Mouse (Mus musculus) embryonic facial prominence, embryonic 12.5 days (tissue): ENCODE results near the gene Olfr470. TPM values are rescaled to one million over a fixed set of nuclear protein-coding genes. Genes with fewer than 3 reads are reported as not detected.
"Not testable (repeated sequence)": the region's sequence is repeated elsewhere in the genome, so short reads cannot be mapped to it uniquely, and the experiment has no call there.

Experiments
- ATAC-seq: fragments of 200-750 bp; cut with Nextera tagmentation; 2 replicates; pipeline ENCODE4 v1.8.0; 2017; ENCODE audit not compliant: insufficient number of reproducible peaks, insufficient read depth, low FRiP score, low TSS enrichment
- H3K27ac ChIP-seq: fragments of 300-500 bp; sonication (generic); 2 replicates; pipeline ENCODE4 v1.5.1; 2016; ENCODE audit warnings: mild to moderate bottlenecking
- H3K27me3 ChIP-seq: fragments of 300-500 bp; sonication (generic); 2 replicates; pipeline ENCODE4 v1.6.1; 2016; ENCODE audit warnings: mild to moderate bottlenecking, moderate library complexity
- H3K36me3 ChIP-seq: fragments of 300-500 bp; sonication (generic); 2 replicates; pipeline ENCODE4 v1.6.1; 2016; ENCODE audit warnings: mild to moderate bottlenecking
- H3K4me1 ChIP-seq: fragments of 300-500 bp; sonication (generic); 2 replicates; pipeline ENCODE4 v1.6.1; 2016
- H3K4me2 ChIP-seq: fragments of 300-500 bp; sonication (generic); replicated peaks from 2 replicates; pipeline ENCODE4 v1.6.1; 2016; ENCODE audit warnings: mild to moderate bottlenecking, moderate library complexity
- H3K4me3 ChIP-seq: fragments of 300-500 bp; sonication (generic); 2 replicates; pipeline ENCODE4 v1.5.1; 2016; ENCODE audit warnings: mild to moderate bottlenecking
- H3K9ac ChIP-seq: fragments of 300-500 bp; sonication (generic); 2 replicates; pipeline ENCODE4 v1.6.1; 2016; ENCODE audit warnings: mild to moderate bottlenecking, moderate library complexity
- H3K9me3 ChIP-seq: fragments of 300-500 bp; sonication (generic); 2 replicates; pipeline ENCODE4 v1.6.1; 2016; ENCODE audit warnings: mild to moderate bottlenecking, moderate library complexity
- WGBS: fragments of 180-500 bp; shearing (Covaris S2); methylation state at CpG from one replicate; pipeline ENCODE4 v1.1.7; 2016; 5-methylcytosine and 5-hydroxymethylcytosine counted together
- polyA plus RNA-seq: library from polyadenylated mRNA; unstranded; fragments of >200 nt; fragmentation: Nextera tagmentation; extraction: Ambion mirVana; gene quantifications from 2 replicates; pipeline ENCODE4 v1.2.1, GENCODE M21; 2016

Gene Olfr470
- polyA plus RNA-seq: not detected in 2 replicates

- not testable (repeated sequence) for H3K27me3 ChIP-seq, H3K9ac ChIP-seq, H3K27ac ChIP-seq, ATAC-seq, H3K4me3 ChIP-seq, H3K9me3 ChIP-seq, H3K4me2 ChIP-seq, H3K36me3 ChIP-seq, H3K4me1 ChIP-seq
- WGBS: 89% methylated on average over 1 of the region's 1 CpGs
Measured at GRCm38 (mm10) chr7:107847390-107847789, at the start of gene Olfr470. Olfr470 (minus strand) TSS chr7:107847490.

GRCm38 (mm10) chr7:107841719-107842118 is 5.6 kb downstream of the Olfr470 start:
- no peaks in the 10 kb centered on the region for H3K9me3 ChIP-seq
- H3K27me3 ChIP-seq: no peaks in the 10 kb centered on the region
- H3K4me1 ChIP-seq: no peaks in the 10 kb centered on the region
- H3K4me3 ChIP-seq: no peak overlapping the region
- H3K4me2 ChIP-seq: no peak overlapping the region
- H3K9ac ChIP-seq: no peak overlapping the region
- no peak for ATAC-seq
- no peaks in the 10 kb centered on the region for H3K36me3 ChIP-seq
- no peak overlapping the region for H3K27ac ChIP-seq
- 77% methylated on average over 1 of the region's 1 CpGs for WGBS

GRCm38 (mm10) chr7:107825441-107825840 is 21.8 kb downstream of the Olfr470 start, which contains the start of gene Olfr469:
Olfr469 (minus strand) TSS chr7:107825541.
- not testable (repeated sequence) for H3K4me3 ChIP-seq, H3K9me3 ChIP-seq, H3K27ac ChIP-seq, H3K36me3 ChIP-seq, ATAC-seq, H3K9ac ChIP-seq, H3K4me1 ChIP-seq, H3K27me3 ChIP-seq, H3K4me2 ChIP-seq

GRCm38 (mm10) chr7:107823867-107824266 is 23.4 kb downstream of the Olfr470 start:
- H3K36me3 ChIP-seq, H3K27me3 ChIP-seq, H3K9me3 ChIP-seq, ATAC-seq, H3K4me1 ChIP-seq, H3K27ac ChIP-seq, H3K4me3 ChIP-seq, H3K9ac ChIP-seq, H3K4me2 ChIP-seq: not testable (repeated sequence)
- WGBS: 69% methylated on average over 2 of the region's 2 CpGs

- no peak overlapping the region for H3K4me3 ChIP-seq
- ATAC-seq: no peak
- H3K4me1 ChIP-seq: no peaks in the 10 kb centered on the region
- no peaks in the 10 kb centered on the region for H3K36me3 ChIP-seq
- H3K4me2 ChIP-seq: no peak overlapping the region
- no peaks in the 10 kb centered on the region for H3K9me3 ChIP-seq
- no peaks in the 10 kb centered on the region for H3K27me3 ChIP-seq
- H3K9ac ChIP-seq: no peak overlapping the region
- H3K27ac ChIP-seq: no peak overlapping the region
Measured at GRCm38 (mm10) chr7:107819442-107819841, 27.8 kb downstream of the Olfr470 start.

GRCm38 (mm10) chr7:107811963-107812362 is 35.3 kb downstream of the Olfr470 start, which contains the start of gene Olfr467:
Olfr467 (plus strand) TSS chr7:107812263.
- no peaks in the 10 kb centered on the region for H3K9me3 ChIP-seq
- H3K36me3 ChIP-seq: no peaks in the 10 kb centered on the region
- ATAC-seq: no peak
- H3K4me1 ChIP-seq: no peaks in the 10 kb centered on the region
- H3K4me2 ChIP-seq: no peak within 1 kb of the TSS
- H3K27me3 ChIP-seq: no peaks in the 10 kb centered on the region
- no peak within 1 kb of the TSS for H3K9ac ChIP-seq
- no peak within 1 kb of the TSS for H3K4me3 ChIP-seq
- H3K27ac ChIP-seq: no peak within 1 kb of the TSS

- Histone ChIP-seq H3K36me3 (no peaks in the 10 kb centered on the region), H3K9me3 (no peaks in the 10 kb centered on the region), H3K9ac (no peak overlapping the region), H3K27me3 (no peaks in the 10 kb centered on the region), H3K27ac (0 out of 2 replicates have a peak overlapping the region, but pooled peaks have one; percentile 23), H3K4me1 (no peaks in the 10 kb centered on the region), H3K4me2 (no peak overlapping the region), H3K4me3 (no peak overlapping the region)
- peak; percentile 60; the same call in 1 of the 2 replicates for ATAC-seq
- WGBS: 49% methylated on average over 3 of the region's 3 CpGs
Measured at GRCm38 (mm10) chr7:107802138-107802537, 45.2 kb downstream of the Olfr470 start.

- no peaks in the 10 kb centered on the region for H3K27me3 ChIP-seq
- H3K4me1 ChIP-seq: no peaks in the 10 kb centered on the region
- no peak within 1 kb of the TSS for H3K4me3 ChIP-seq
- no peaks in the 10 kb centered on the region for H3K9me3 ChIP-seq
- no peak within 1 kb of the TSS for H3K4me2 ChIP-seq
- no peak for ATAC-seq
- 78% methylated on average over 2 of the region's 2 CpGs for WGBS
- H3K27ac ChIP-seq: no peak within 1 kb of the TSS
- H3K36me3 ChIP-seq: no peaks in the 10 kb centered on the region
- no peak within 1 kb of the TSS for H3K9ac ChIP-seq
Measured at GRCm38 (mm10) chr7:107801108-107801507, 46.2 kb downstream of the Olfr470 start, which contains the start of gene Ovch2. Ovch2 (minus strand) TSS chr7:107801208.

GRCm38 (mm10) chr7:107796500-107796899 is 50.8 kb downstream of the Olfr470 start:
- WGBS: 83% methylated on average over 2 of the region's 2 CpGs
- no peak overlapping the region for H3K4me3 ChIP-seq
- no peak overlapping the region for H3K4me2 ChIP-seq
- ATAC-seq: no peak
- no peak overlapping the region for H3K27ac ChIP-seq
- H3K36me3 ChIP-seq: no peaks in the 10 kb centered on the region
- H3K9me3 ChIP-seq: no peaks in the 10 kb centered on the region
- H3K27me3 ChIP-seq: no peaks in the 10 kb centered on the region
- H3K4me1 ChIP-seq: no peaks in the 10 kb centered on the region
- no peak overlapping the region for H3K9ac ChIP-seq

Other genes starting within 250 kb of the Olfr470 start
- gene 5330417H12Rik, start 222.3 kb downstream of the Olfr470 start, polyA plus RNA-seq: 0.19 and 0.23 TPM in 2 replicates
- 0.40 and 0.42 TPM in 2 replicates for gene Cyb5r2, start 89.5 kb downstream of the Olfr470 start, polyA plus RNA-seq
- not detected in 2 replicates for gene Ovch2, start 46.3 kb downstream of the Olfr470 start, polyA plus RNA-seq
- gene Olfr467, start 35.2 kb downstream of the Olfr470 start, polyA plus RNA-seq: not detected in 2 replicates
- not detected in 2 replicates for gene Olfr469, start 21.9 kb downstream of the Olfr470 start, polyA plus RNA-seq
- gene Olfr472, start 50.4 kb upstream of the Olfr470 start, polyA plus RNA-seq: not detected in 2 replicates
- gene Olfr473, start 83.0 kb upstream of the Olfr470 start, polyA plus RNA-seq: not detected in 2 replicates
- not detected in 2 replicates for gene Olfr474, start 107.2 kb upstream of the Olfr470 start, polyA plus RNA-seq
- gene Olfr476, start 117.3 kb upstream of the Olfr470 start, polyA plus RNA-seq: not detected in 2 replicates
- gene Olfr477, start 139.2 kb upstream of the Olfr470 start, polyA plus RNA-seq: not detected in 2 replicates
- gene Olfr478, start 186.5 kb upstream of the Olfr470 start, polyA plus RNA-seq: not detected in 2 replicates
- gene Olfr479, start 203.2 kb upstream of the Olfr470 start, polyA plus RNA-seq: not detected in 2 replicates
- gene Olfr480, start 219.9 kb upstream of the Olfr470 start, polyA plus RNA-seq: not detected in 2 replicates
- not detected in 2 replicates for gene Olfr481, start 232.4 kb upstream of the Olfr470 start, polyA plus RNA-seq